Mouse (Mus musculus) brown adipose tissue, adult 24 weeks (tissue): ENCODE results near the gene Gm5741. TPM values are rescaled to one million over a fixed set of nuclear protein-coding genes. Genes with fewer than 3 reads are reported as not detected.
"Not testable (repeated sequence)": the region's sequence is repeated elsewhere in the genome, so short reads cannot be mapped to it uniquely, and the experiment has no call there.

Experiments
- H3K27ac ChIP-seq: fragments of 200-500 bp; replicated peaks from 2 replicates; pipeline ENCODE4 v1.5.1; 2012; ENCODE audit warnings: low read depth, mild to moderate bottlenecking, low read length
- H3K4me1 ChIP-seq: fragments of 200-500 bp; 2 replicates; pipeline ENCODE4 v1.6.1; 2012; ENCODE audit warnings: low read length, mixed read lengths; ENCODE audit not compliant: control insufficient read depth, insufficient read depth, insufficient read length
- H3K4me3 ChIP-seq: fragments of 200-500 bp; 2 replicates; pipeline ENCODE4 v1.5.1; 2012; ENCODE audit warnings: low read depth, mild to moderate bottlenecking, low read length, moderate library complexity; ENCODE audit not compliant: insufficient read depth
- polyA plus RNA-seq: library from polyadenylated mRNA; stranded (reverse); fragments of >200 nt; gene quantifications from 2 replicates; pipeline ENCODE4 v1.2.4, GENCODE M21; 2012; ENCODE audit not compliant: missing spikeins, insufficient read depth, insufficient read length

The Gm5741 gene
- polyA plus RNA-seq = not detected in 2 replicates

DNA sequence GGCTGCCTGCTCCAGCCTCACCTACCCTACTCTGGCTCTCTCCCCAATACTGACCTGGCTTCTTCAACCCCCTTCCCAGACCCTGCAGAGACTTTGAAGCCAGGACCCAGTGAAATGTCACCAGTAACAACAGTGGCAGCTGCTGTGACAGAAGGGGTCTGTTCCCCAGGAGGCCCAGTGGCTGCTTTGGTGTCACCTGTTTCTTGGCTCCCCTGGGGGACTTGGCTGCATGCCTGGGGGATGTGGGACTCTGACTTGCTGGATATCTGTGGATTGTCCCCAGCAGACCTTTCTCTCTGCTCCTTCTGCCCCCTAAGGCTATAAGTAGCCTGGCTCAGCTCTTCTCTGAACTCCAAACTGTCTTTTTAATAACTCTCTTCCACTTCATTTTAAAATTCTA, at the start of gene Gm5741:
Gene Gm5741 (minus strand): TSS at position 1 of the 400 bp plus-strand sequence.
- no peak within 1 kb of the TSS for H3K27ac ChIP-seq
- H3K4me3 ChIP-seq = no peak within 1 kb of the TSS
- H3K4me1 ChIP-seq = peaks cover 2% of the 10 kb centered on the region; the same call in 1 of the 2 replicates

DNA sequence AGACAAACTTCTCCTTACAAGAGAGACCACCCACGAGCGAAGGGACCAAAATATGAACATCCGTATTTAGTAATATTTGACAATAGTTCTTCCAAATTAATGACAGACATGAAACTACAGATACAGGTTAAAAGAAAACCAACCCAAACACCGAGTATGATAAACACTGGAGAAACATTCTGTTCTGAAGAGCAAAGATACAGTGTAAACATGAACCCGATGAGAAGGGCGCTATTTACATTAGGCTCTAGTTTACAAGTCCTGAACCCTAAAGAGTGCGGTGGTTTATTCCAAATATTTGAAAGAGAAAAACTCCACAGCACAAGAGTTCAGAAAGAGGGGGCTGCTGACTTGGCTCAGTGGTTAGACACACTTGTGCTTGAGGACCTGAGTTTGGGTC, 49.2 kb upstream of the Gm5741 start:
- peaks cover 2% of the 10 kb centered on the region; the same call in 1 of the 2 replicates for H3K4me1 ChIP-seq
- H3K4me3 ChIP-seq = no peak overlapping the region
- no peak overlapping the region for H3K27ac ChIP-seq

- H3K27ac ChIP-seq = no peak overlapping the region
- H3K4me1 ChIP-seq = peaks cover 2% of the 10 kb centered on the region; the same call in 1 of the 2 replicates
- no peak overlapping the region for H3K4me3 ChIP-seq
These were observed 47.7 kb upstream of the Gm5741 start for GRCm38 (mm10) chr8:85115501-85115900.

DNA sequence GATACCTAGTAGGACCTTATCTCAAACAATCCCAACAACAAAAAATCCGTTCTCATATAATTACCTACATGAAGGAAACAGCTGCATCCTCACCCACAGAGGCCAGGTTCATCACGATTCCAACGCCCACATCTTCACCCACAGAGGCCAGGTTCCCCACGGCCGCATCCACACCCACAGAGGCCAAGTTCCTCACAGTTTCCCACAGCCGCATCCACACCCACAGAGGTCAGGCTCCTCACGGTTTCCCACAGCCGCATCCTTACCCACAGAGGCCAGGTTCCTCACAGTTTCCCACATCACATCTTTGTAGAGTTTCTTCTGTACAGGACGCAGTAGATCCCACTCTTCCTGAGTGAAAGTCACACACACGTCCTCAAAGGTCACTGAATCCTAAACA, 45.5 kb upstream of the Gm5741 start:
- no peak overlapping the region for H3K27ac ChIP-seq
- H3K4me3 ChIP-seq = no peak overlapping the region
- no peaks in the 10 kb centered on the region for H3K4me1 ChIP-seq

DNA sequence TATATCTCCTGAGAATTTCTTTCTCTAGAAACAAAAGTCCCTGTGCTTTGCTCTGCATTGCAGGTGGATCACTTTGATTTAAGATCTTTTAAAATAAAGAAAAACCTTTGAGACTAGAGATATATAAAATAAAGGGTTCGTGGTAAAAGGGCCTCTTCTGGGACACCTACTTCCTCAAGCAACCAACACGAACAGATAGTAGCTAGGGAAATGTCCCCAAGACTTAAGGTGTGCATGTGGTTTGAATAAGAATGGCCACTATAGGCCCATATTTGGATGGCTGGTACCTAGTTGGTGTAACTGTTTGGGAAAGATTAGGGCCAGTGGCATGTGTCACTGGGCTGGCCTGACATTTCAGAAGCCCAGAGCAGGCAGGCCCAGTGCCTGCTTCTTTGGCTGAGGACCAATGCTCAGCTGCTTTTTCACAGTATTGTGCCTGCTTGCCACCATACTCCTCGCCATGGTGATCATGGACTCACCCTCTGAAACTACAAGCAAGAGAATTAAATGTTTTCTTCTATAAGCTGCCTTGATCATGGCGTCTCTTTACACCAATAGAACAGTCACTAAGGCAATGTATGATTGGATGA, 32.4 kb upstream of the Gm5741 start:
- Histone ChIP-seq H3K4me3 (no peak overlapping the region), H3K4me1 (no peaks in the 10 kb centered on the region), H3K27ac (no peak overlapping the region)

- Histone ChIP-seq H3K27ac (no peak overlapping the region), H3K4me1 (no peaks in the 10 kb centered on the region), H3K4me3 (no peak overlapping the region)
These were observed 29.1 kb upstream of the Gm5741 start for GRCm38 (mm10) chr8:85096850-85097249.

- Histone ChIP-seq H3K4me3 (no peak overlapping the region), H3K27ac (no peak overlapping the region), H3K4me1 (no peaks in the 10 kb centered on the region)
These were observed 28.4 kb upstream of the Gm5741 start for GRCm38 (mm10) chr8:85096196-85096595.

- H3K27ac ChIP-seq = no peak overlapping the region
- H3K4me3 ChIP-seq = no peak overlapping the region
- no peaks in the 10 kb centered on the region for H3K4me1 ChIP-seq
These were observed 27.8 kb upstream of the Gm5741 start for GRCm38 (mm10) chr8:85095566-85095965.

GRCm38 (mm10) chr8:85095051-85095450, 27.3 kb upstream of the Gm5741 start:
- Histone ChIP-seq H3K27ac (no peak overlapping the region), H3K4me1 (no peaks in the 10 kb centered on the region), H3K4me3 (no peak overlapping the region)

- H3K4me3 ChIP-seq = no peak overlapping the region
- no peak overlapping the region for H3K27ac ChIP-seq
- H3K4me1 ChIP-seq = no peaks in the 10 kb centered on the region
These were observed 23.8 kb upstream of the Gm5741 start for GRCm38 (mm10) chr8:85091526-85092090.

DNA sequence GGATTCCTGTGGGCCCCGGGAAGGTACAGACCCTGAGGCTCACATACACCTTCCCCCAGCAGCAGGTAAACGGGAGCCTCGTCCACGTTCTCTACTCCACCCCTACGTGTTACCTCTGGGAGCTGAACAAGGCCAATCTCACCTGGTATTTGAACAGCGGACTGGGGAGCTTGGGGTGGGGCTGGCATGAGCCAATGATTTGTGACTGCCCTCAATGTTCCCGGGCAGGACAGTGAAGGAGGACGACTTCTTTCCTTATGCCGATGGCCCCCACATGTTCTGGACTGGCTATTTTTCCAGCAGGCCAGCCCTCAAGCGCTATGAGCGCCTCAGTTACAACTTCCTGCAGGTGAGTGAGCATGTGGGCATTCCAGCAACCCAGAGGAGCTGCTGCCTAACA, 23.1 kb upstream of the Gm5741 start:
- Histone ChIP-seq H3K4me3 (no peak overlapping the region), H3K27ac (no peak overlapping the region), H3K4me1 (no peaks in the 10 kb centered on the region)

DNA sequence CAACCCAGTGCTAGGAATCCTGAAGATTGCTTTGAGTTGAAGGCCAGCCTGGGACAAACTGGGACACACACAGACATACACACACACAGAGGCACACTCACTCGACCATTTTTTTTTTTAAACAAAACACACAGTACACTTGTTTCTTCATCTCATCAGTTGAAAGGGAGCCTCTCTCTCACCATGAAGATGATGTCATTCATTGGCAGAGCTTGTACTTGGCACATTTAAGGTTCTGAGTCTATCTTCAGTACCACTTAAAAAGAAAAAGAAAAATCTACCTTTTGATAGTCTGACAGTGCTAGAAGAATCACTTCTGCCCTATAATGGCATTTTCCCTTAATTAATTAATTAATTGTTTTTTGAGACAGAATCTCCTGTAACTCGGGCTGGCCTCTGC, 21.0 kb upstream of the Gm5741 start:
- Histone ChIP-seq H3K4me1 (no peaks in the 10 kb centered on the region), H3K27ac (no peak overlapping the region), H3K4me3 (no peak overlapping the region)

DNA sequence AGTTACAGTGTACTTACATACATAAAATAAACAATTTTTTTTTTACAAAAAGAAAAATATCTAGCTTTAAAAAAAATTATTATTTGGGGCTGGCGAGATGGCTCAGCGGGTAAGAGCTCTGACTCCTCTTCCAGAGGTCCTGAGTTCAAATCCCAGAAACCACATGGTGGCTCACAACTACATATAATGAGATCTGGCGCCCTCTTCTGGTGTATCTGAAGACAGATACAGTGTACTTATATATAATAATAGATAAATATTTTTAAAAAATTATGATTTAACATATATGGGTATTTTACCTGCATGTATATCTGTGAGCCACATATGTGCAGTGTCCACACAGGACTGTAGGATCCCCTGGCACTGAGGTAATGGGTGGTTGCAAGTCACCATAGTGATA, 18.5 kb upstream of the Gm5741 start:
- H3K4me3 ChIP-seq = no peak overlapping the region
- no peak overlapping the region for H3K27ac ChIP-seq
- H3K4me1 ChIP-seq = no peaks in the 10 kb centered on the region

DNA sequence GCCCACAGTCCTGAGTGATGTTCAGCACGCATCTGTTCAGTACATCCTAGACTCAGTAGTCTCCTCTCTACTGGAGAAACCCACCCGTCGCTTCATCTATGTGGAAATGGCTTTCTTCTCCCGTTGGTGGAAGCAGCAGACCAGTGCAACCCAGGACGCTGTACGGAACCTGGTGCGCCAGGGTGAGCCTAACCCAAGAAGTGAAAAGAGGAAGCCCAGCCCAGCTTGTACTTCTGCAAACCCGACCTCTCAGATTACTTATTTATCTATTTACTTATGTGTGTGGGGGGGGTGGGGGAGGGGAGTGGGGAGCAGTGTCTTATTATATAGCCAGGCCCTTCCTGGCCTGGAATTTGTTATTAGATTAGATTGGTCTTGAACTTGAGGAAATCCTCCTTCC, 16.9 kb upstream of the Gm5741 start:
- Histone ChIP-seq H3K4me3 (peak overlapping the region; percentile 79), H3K27ac (no peak overlapping the region), H3K4me1 (no peaks in the 10 kb centered on the region)

GRCm38 (mm10) chr8:85083108-85083813, 15.5 kb upstream of the Gm5741 start, which contains the start of gene Man2b1:
Gene Man2b1 (plus strand): TSS chr8:85083270.
- H3K4me3 ChIP-seq = peak within 1 kb of the TSS; percentile 79
- peak within 1 kb of the TSS; percentile 18; the same call in 1 of the 2 replicates for H3K27ac ChIP-seq
- H3K4me1 ChIP-seq = no peaks in the 10 kb centered on the region

DNA sequence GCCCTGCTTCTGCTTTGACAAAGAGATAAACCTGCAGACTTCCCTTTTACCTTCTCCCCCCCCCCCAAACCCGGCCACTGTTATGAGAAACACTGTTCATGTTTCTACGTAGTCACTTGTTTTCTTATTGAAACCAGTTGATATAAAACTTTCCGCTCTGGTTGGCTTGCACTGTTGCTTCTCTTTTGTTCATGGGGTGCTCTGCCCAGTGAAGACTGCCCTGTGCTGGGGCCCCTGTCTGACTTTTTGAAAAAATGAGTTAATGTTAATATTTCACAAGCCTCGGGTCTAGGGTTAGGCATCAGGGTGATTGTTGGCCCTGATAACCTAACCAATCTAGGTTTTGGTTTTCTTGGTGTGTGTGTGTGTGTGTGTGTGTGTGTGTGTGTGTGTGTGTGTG, 14.4 kb upstream of the Gm5741 start:
- H3K4me3 ChIP-seq, H3K4me1 ChIP-seq, H3K27ac ChIP-seq: not testable (repeated sequence)
